Mouse (Mus musculus) 416B (cell line): ENCODE results near the gene Rpl13.

ENCODE experiments used
- DNase-seq: peaks from one replicate; pipeline ENCODE4 v3.0.0; 2011; ENCODE audit warnings: low read depth

The Rpl13 gene

GRCm38 (mm10) chr8:123108010-123108409, 5.9 kb downstream of the Rpl13 start:
- peak; percentile 56 for DNase-seq

- no peak for DNase-seq
Observed at GRCm38 (mm10) chr8:123108953-123109352, 6.8 kb downstream of the Rpl13 start.

GRCm38 (mm10) chr8:123110649-123111048, 8.5 kb downstream of the Rpl13 start:
- peak; percentile 85 for DNase-seq

- DNase-seq = peak; percentile 92
Observed at GRCm38 (mm10) chr8:123112892-123113291, 10.7 kb downstream of the Rpl13 start.

GRCm38 (mm10) chr8:123113908-123114469, 11.8 kb downstream of the Rpl13 start:
- peak; percentile 80 for DNase-seq

GRCm38 (mm10) chr8:123114644-123115043, 12.5 kb downstream of the Rpl13 start:
- peak; percentile 81 for DNase-seq

- DNase-seq = no peak
Observed at GRCm38 (mm10) chr8:123117127-123117731, 15.1 kb downstream of the Rpl13 start, which contains the start of gene Cpne7. Gene Cpne7, plus strand, starts transcription at chr8:123117374.

GRCm38 (mm10) chr8:123117744-123118143, 15.6 kb downstream of the Rpl13 start:
- DNase-seq = no peak

- DNase-seq = no peak
Observed at GRCm38 (mm10) chr8:123122059-123122458, 19.9 kb downstream of the Rpl13 start.

GRCm38 (mm10) chr8:123122670-123123069, 20.5 kb downstream of the Rpl13 start:
- peak; percentile 51 for DNase-seq

GRCm38 (mm10) chr8:123126193-123126816, 24.2 kb downstream of the Rpl13 start:
- DNase-seq = no peak

- DNase-seq = no peak
Observed at GRCm38 (mm10) chr8:123131041-123131440, 28.9 kb downstream of the Rpl13 start.

GRCm38 (mm10) chr8:123132953-123133352, 30.8 kb downstream of the Rpl13 start:
- DNase-seq = no peak

- DNase-seq = no peak
Observed at GRCm38 (mm10) chr8:123134149-123134713, 32.1 kb downstream of the Rpl13 start.

GRCm38 (mm10) chr8:123135406-123135805, 33.3 kb downstream of the Rpl13 start:
- DNase-seq = no peak

- DNase-seq = no peak
Observed at GRCm38 (mm10) chr8:123135806-123136205, 33.7 kb downstream of the Rpl13 start.

- no peak for DNase-seq
Observed at GRCm38 (mm10) chr8:123136287-123136686, 34.1 kb downstream of the Rpl13 start.

- peak; percentile 70 for DNase-seq
Observed at GRCm38 (mm10) chr8:123137645-123138077, 35.5 kb downstream of the Rpl13 start.

GRCm38 (mm10) chr8:123138741-123139140, 36.6 kb downstream of the Rpl13 start:
- no peak for DNase-seq

GRCm38 (mm10) chr8:123141741-123142462, 39.8 kb downstream of the Rpl13 start:
- DNase-seq = no peak

GRCm38 (mm10) chr8:123145279-123145678, 43.1 kb downstream of the Rpl13 start:
- peak; percentile 72 for DNase-seq

- no peak for DNase-seq
Observed at GRCm38 (mm10) chr8:123146390-123146789, 44.2 kb downstream of the Rpl13 start.
